Mouse (Mus musculus) kidney, embryonic 16.5 days (tissue): ENCODE data around the gene Aldh6a1. TPM values are rescaled to one million over a fixed set of nuclear protein-coding genes. Genes with fewer than 3 reads are reported as not detected.

ENCODE experiments used
- ATAC-seq: fragments of 200-750 bp; cut with Nextera tagmentation; 2 replicates; pipeline ENCODE4 v1.8.0; 2017; ENCODE audit warnings: moderate TSS enrichment; ENCODE audit not compliant: low FRiP score, low TSS enrichment
- H3K27ac ChIP-seq: fragments of 300-500 bp; sonication (generic); 2 replicates; pipeline ENCODE4 v1.5.1; 2014; ENCODE audit warnings: low read length
- H3K27me3 ChIP-seq: fragments of 300-500 bp; sonication (generic); 2 replicates; pipeline ENCODE4 v1.6.1; 2014; ENCODE audit warnings: low read length, control low read depth, mixed read lengths; ENCODE audit not compliant: insufficient read depth
- H3K36me3 ChIP-seq: fragments of 300-500 bp; sonication (generic); 2 replicates; pipeline ENCODE4 v1.6.1; 2014; ENCODE audit warnings: low read length, control low read depth, mixed read lengths; ENCODE audit not compliant: insufficient read depth
- H3K4me1 ChIP-seq: fragments of 300-500 bp; sonication (generic); 2 replicates; pipeline ENCODE4 v1.6.1; 2014; ENCODE audit warnings: low read length, control low read depth, mixed read lengths; ENCODE audit not compliant: insufficient read depth
- H3K4me2 ChIP-seq: fragments of 300-500 bp; sonication (generic); replicated peaks from 2 replicates; pipeline ENCODE4 v1.6.1; 2014; ENCODE audit warnings: low read depth, low read length
- H3K4me3 ChIP-seq: fragments of 300-500 bp; sonication (generic); 2 replicates; pipeline ENCODE4 v1.5.1; 2014; ENCODE audit warnings: mild to moderate bottlenecking, low read length
- H3K9ac ChIP-seq: fragments of 300-500 bp; sonication (generic); replicated peaks from 2 replicates; pipeline ENCODE4 v1.6.1; 2014; ENCODE audit warnings: low read length
- H3K9me3 ChIP-seq: fragments of 300-500 bp; sonication (generic); 2 replicates; pipeline ENCODE4 v1.6.1; 2016; ENCODE audit warnings: low read length, control low read depth
- WGBS: fragments of 180-500 bp; shearing (Covaris S2); extraction: QIAGEN DNeasy Blood & Tissue Kit; methylation state at CpG from one replicate; pipeline ENCODE4 v1.1.7; 2014; 5-methylcytosine and 5-hydroxymethylcytosine counted together
- polyA plus RNA-seq: library from polyadenylated mRNA; unstranded; fragments of >200 nt; fragmentation: Nextera tagmentation; extraction: Ambion mirVana; gene quantifications from 2 replicates; pipeline ENCODE4 v1.2.1, GENCODE M21; 2015

Aldh6a1 gene
- 89.2 and 93.4 TPM in 2 replicates for polyA plus RNA-seq

DNA sequence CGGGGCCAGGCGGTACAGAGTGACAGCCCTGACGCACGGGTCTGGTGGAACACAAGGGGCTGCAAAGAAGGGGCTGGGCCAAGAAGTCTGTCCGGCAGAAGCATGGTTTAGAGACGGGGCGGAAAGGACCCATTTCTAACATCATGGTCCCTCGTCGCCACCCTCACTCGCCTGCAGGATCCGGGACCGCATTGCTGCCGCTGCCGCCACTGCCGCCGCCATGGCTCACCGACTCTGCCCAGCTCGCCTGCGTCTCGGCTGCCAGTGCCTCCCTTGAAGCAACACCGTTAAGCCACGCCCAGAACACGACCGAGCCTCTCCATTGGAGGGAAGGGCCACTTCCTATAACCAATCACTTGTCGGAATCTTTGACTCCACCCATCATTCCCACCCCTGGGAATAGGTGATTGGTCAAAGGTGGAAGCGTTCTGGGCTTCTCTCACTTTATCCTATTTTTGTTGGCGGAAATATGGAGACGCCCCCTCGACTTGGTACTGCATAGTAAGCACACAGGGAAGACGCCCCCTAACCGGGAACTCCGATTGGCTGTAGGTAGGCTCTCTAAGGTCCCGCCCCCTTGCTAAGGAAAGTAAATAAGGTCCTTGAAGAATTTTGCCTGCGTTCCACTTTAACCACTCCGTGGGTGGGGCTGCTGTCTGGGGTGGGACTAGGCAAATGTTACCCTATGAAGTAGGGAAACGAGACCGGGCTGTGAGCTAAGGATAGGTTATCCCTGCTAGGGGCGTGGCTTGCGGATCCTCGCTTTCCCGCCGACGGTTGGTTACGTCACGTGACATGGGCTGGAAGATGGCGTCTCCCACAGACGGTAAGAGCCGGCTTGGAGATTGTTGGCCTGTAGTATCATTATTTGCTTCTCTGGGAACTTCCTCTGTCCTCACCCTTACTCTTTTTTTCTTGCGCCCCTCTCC lies at the start of gene Aldh6a1, which contains the start of gene Lin52:
TSS of gene Aldh6a1 (minus strand) at position 287 of the 929 bp plus-strand sequence.
TSS of gene Lin52 (plus strand) at position 705 of the 929 bp plus-strand sequence.
- Histone ChIP-seq H3K9ac (peak within 1 kb of the TSS; percentile 78), H3K27ac (peak within 1 kb of the TSS; percentile 90), H3K4me3 (peak within 1 kb of the TSS; percentile 95), H3K9me3 (no peaks in the 10 kb centered on the region), H3K36me3 (no peaks in the 10 kb centered on the region), H3K4me1 (peaks cover 16% of the 10 kb centered on the region), H3K27me3 (no peaks in the 10 kb centered on the region), H3K4me2 (peak within 1 kb of the TSS; percentile 90)
- ATAC-seq: peak; percentile 99
- WGBS: under 1% methylated on average over 49 of the region's 49 CpGs

GRCm38 (mm10) chr12:84496795-84497194 lies 46.0 kb upstream of the Aldh6a1 start:
- no peak for ATAC-seq
- WGBS: 93% methylated on average over 1 of the region's 1 CpGs
- no peak overlapping the region for H3K27ac ChIP-seq

DNA sequence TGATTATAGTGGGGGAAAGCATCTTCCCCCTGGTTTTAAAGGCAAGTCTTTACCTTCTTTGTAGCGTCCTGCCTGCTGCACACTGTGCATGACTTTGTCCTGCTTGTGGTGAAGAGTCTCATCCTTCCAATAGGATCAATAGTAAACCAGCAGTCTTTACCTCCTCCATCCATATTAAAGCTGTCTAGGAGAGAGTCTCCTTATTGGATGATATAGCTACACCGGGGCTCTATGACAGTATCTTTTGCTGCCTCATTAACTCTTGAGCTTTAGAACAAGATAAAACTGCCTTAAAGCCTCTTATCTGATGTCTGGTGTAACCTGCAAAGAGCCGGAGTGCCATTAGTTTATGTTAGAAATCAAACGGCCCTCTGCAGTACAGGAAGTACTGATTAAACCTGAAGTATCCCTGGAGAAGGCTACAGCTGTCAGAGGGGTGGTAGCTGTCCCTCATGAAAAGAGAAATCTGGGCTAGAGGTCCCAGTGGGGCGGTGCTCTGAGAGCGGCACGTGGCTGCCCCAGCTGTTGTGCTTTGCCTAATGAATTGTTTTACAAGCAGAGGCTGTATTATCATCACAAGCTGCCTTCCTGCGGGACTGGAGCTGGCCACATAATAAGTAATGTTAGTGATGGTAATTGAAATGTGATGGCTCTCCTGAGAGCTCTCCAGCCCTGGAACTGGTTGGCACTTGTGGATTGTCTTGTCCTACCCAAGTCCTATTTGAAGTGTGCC lies 36.7 kb upstream of the Aldh6a1 start:
- Histone ChIP-seq H3K4me2 (no peak overlapping the region; the same call in 1 of the 2 replicates), H3K4me3 (no peak overlapping the region), H3K4me1 (peaks cover 12% of the 10 kb centered on the region), H3K9ac (no peak overlapping the region), H3K36me3 (no peaks in the 10 kb centered on the region), H3K27me3 (no peaks in the 10 kb centered on the region), H3K9me3 (no peaks in the 10 kb centered on the region), H3K27ac (no peak overlapping the region)
- peak; percentile 61; the same call in 1 of the 2 replicates for ATAC-seq
- WGBS: 21% methylated on average over 8 of the region's 8 CpGs

More at GRCm38 (mm10) chr12:84496795-84497194, 46.0 kb upstream of the Aldh6a1 start:
- no peaks in the 10 kb centered on the region; the same call in 1 of the 2 replicates for H3K4me1 ChIP-seq
- H3K9me3 ChIP-seq: no peaks in the 10 kb centered on the region
- no peak overlapping the region for H3K9ac ChIP-seq
- H3K36me3 ChIP-seq: no peaks in the 10 kb centered on the region
- no peak overlapping the region for H3K4me3 ChIP-seq
- H3K4me2 ChIP-seq: no peak overlapping the region
- no peaks in the 10 kb centered on the region for H3K27me3 ChIP-seq

DNA sequence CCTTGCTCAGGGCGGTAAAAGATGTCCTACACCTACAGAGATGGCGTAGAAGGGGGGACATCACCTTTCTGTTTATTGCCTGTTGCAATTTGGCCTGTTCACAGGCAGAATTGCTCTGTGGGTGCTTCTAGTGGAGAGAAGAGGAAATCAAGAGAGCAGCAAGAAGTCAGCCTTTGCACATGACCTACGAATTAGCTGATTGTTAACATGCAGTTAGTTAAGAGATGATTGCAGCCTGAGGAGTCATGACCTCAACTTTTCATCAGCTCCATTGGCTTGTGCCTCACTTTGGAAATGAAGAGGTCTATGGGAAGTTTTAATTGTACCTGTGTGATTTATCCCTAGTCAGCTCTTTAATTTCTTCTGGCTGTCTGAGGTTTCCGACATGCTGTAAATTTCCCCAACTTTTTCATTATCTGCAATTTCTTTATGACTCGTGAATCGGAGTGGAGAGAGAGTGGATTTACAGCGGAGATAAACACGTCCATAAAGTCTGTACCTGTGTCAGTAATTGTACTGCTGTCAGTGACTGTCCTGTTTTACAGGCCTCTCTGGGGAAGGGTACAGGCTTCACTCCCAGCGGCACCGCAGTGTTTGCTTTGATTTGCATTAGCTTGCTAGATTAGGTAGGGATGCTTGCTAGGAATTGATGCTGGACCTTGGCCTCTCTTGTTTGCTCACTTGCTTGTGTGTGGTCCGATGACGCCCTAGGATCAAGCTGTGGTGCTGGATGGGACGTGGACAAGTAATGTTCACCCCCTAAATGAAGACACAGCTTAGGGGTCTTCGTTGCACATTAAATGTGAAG lies 32.2 kb upstream of the Aldh6a1 start:
- Histone ChIP-seq H3K4me2 (no peak overlapping the region), H3K27me3 (no peaks in the 10 kb centered on the region), H3K4me3 (no peak overlapping the region), H3K9ac (no peak overlapping the region), H3K9me3 (no peaks in the 10 kb centered on the region), H3K4me1 (peaks cover 12% of the 10 kb centered on the region), H3K27ac (no peak overlapping the region), H3K36me3 (0 out of 2 replicates have a peak, but pooled peaks cover 2% of the 10 kb centered on the region)
- ATAC-seq: peak; percentile 35; the same call in 1 of the 2 replicates
- 38% methylated on average over 14 of the region's 14 CpGs for WGBS

GRCm38 (mm10) chr12:84481251-84481650 lies 30.4 kb upstream of the Aldh6a1 start:
- 26% methylated on average over 2 of the region's 2 CpGs for WGBS
- 0 out of 2 replicates have a peak, but pooled peaks cover 2% of the 10 kb centered on the region for H3K36me3 ChIP-seq

DNA sequence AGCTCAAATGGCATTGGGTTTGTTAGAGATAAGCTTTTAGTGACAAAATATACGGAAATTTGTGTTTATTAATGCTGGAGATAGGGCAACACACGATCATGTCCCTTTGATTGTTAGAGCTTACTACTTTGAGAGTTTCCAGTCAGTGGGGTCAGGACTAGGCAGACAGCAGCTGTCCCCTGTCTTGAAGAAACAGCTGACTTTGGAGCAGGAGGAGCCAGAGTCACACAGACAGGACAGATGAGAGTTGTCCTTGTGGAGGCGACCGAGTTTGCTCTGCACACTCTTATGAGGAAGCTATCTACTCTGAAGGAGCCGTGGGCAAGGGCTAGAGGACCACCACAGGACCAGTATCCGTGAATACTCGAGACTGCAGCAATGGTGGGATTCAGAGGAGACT lies 28.1 kb upstream of the Aldh6a1 start:
- Histone ChIP-seq H3K9me3 (no peaks in the 10 kb centered on the region), H3K27ac (no peak overlapping the region), H3K4me2 (no peak overlapping the region), H3K9ac (no peak overlapping the region), H3K36me3 (0 out of 2 replicates have a peak, but pooled peaks cover 6% of the 10 kb centered on the region), H3K27me3 (no peaks in the 10 kb centered on the region), H3K4me1 (peaks cover 4% of the 10 kb centered on the region), H3K4me3 (no peak overlapping the region)
- 74% methylated on average over 7 of the region's 7 CpGs for WGBS
- no peak for ATAC-seq

More at GRCm38 (mm10) chr12:84481251-84481650, 30.4 kb upstream of the Aldh6a1 start:
- Histone ChIP-seq H3K9ac (no peak overlapping the region), H3K4me1 (peaks cover 4% of the 10 kb centered on the region), H3K27ac (no peak overlapping the region), H3K9me3 (no peaks in the 10 kb centered on the region), H3K4me2 (no peak overlapping the region), H3K4me3 (no peak overlapping the region), H3K27me3 (no peaks in the 10 kb centered on the region)
- ATAC-seq: no peak

DNA sequence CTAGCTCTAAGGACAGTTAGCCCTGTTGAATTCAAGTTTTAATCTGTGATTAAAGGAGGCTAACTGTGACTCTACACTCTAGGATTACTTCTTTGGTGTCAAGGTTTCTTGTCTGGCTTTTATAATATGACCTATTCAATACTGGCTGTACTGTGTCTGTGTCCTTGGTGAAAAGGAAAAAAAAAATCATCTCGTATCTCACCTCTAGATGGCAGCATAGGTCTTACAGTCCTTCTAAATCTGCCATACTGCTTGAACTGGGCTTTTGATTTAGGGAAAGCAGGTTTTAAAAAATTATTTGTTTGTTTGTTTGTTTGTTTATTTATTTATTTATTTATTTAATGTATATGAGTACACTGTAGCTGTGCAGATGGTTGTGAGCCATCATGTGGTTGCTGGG lies 17.9 kb upstream of the Aldh6a1 start:
- Histone ChIP-seq H3K4me2 (no peak overlapping the region), H3K27ac (no peak overlapping the region), H3K9ac (no peak overlapping the region), H3K4me3 (no peak overlapping the region), H3K27me3 (no peaks in the 10 kb centered on the region), H3K9me3 (no peaks in the 10 kb centered on the region), H3K36me3 (peaks cover 9% of the 10 kb centered on the region; the same call in 1 of the 2 replicates), H3K4me1 (no peaks in the 10 kb centered on the region)
- ATAC-seq: no peak
- WGBS: 3% methylated on average over 1 of the region's 1 CpGs

DNA sequence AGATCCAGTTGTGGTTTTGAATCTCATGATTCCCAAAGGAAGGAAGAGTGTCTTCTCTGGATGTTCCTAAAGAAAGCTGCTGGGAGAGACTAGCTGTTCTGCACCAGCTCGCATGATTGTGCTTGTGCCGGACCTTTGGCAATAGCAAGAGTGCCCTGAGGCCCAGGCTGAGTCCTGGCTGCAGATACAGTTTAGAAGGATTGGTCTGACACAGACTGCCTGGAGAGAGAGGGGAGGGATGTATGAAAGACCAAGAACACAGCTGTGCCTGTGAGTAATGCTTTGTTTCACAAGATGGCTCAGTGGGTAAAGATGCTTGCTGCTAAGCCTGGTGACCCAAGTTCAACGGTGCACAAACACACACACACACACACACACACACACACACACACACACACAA lies 12.1 kb upstream of the Aldh6a1 start:
- no peaks in the 10 kb centered on the region for H3K4me1 ChIP-seq
- no peak overlapping the region for H3K27ac ChIP-seq
- no peaks in the 10 kb centered on the region for H3K27me3 ChIP-seq
- H3K9ac ChIP-seq: no peak overlapping the region
- no peak overlapping the region for H3K4me3 ChIP-seq
- 0 out of 2 replicates have a peak, but pooled peaks cover 4% of the 10 kb centered on the region for H3K9me3 ChIP-seq
- peaks cover 34% of the 10 kb centered on the region for H3K36me3 ChIP-seq
- no peak for ATAC-seq
- WGBS: 91% methylated on average over 3 of the region's 3 CpGs
- H3K4me2 ChIP-seq: no peak overlapping the region

- Histone ChIP-seq H3K4me3 (no peak overlapping the region), H3K4me1 (no peaks in the 10 kb centered on the region), H3K9ac (no peak overlapping the region), H3K27ac (no peak overlapping the region), H3K27me3 (no peaks in the 10 kb centered on the region), H3K36me3 (peaks cover 39% of the 10 kb centered on the region), H3K9me3 (0 out of 2 replicates have a peak, but pooled peaks cover 4% of the 10 kb centered on the region), H3K4me2 (no peak overlapping the region)
- ATAC-seq: no peak
- 87% methylated on average over 5 of the region's 5 CpGs for WGBS
Measured at GRCm38 (mm10) chr12:84461416-84461815, 10.6 kb upstream of the Aldh6a1 start.
